Mouse (Mus musculus) neural tube, embryonic 14.5 days (tissue): ENCODE measurements around the gene Ppp2r1b. TPM values are rescaled to one million over a fixed set of nuclear protein-coding genes. Genes with fewer than 3 reads are reported as not detected.

Experiments
- ATAC-seq: fragments of 200-750 bp; cut with Nextera tagmentation; 2 replicates; pipeline ENCODE4 v1.8.0; 2017; ENCODE audit warnings: low read depth, mild to moderate bottlenecking, moderate TSS enrichment, moderate library complexity
- H3K27ac ChIP-seq: fragments of 300-500 bp; sonication (generic); 2 replicates; pipeline ENCODE4 v1.5.1; 2014; ENCODE audit warnings: low read depth, mild to moderate bottlenecking, control low read depth, low read length, moderate library complexity, mixed read lengths
- H3K27me3 ChIP-seq: fragments of 300-500 bp; sonication (generic); 2 replicates; pipeline ENCODE4 v1.6.1; 2014; ENCODE audit warnings: low read length; ENCODE audit not compliant: control insufficient read depth, insufficient read depth
- H3K36me3 ChIP-seq: fragments of 300-500 bp; sonication (generic); 2 replicates; pipeline ENCODE4 v1.6.1; 2014; ENCODE audit warnings: low read length, mixed read lengths; ENCODE audit not compliant: control insufficient read depth, insufficient read depth
- H3K4me1 ChIP-seq: fragments of 300-500 bp; sonication (generic); 2 replicates; pipeline ENCODE4 v1.6.1; 2014; ENCODE audit warnings: low read length; ENCODE audit not compliant: control insufficient read depth, insufficient read depth
- H3K4me2 ChIP-seq: fragments of 300-500 bp; sonication (generic); 2 replicates; pipeline ENCODE4 v1.6.1; 2014; ENCODE audit warnings: mild to moderate bottlenecking, low read depth, low read length, control low read depth
- H3K4me3 ChIP-seq: fragments of 300-500 bp; sonication (generic); 2 replicates; pipeline ENCODE4 v1.5.1; 2014; ENCODE audit warnings: low read depth, low read length, control low read depth, mixed read lengths
- H3K9ac ChIP-seq: fragments of 300-500 bp; sonication (generic); replicated peaks from 2 replicates; pipeline ENCODE4 v1.6.1; 2014; ENCODE audit warnings: low read depth, mild to moderate bottlenecking, control low read depth, low read length, mixed read lengths
- H3K9me3 ChIP-seq: fragments of 300-500 bp; sonication (generic); 2 replicates; pipeline ENCODE4 v1.6.1; 2016; ENCODE audit warnings: low read length; ENCODE audit not compliant: control insufficient read depth
- WGBS: fragments of 180-500 bp; shearing (Covaris S2); extraction: QIAGEN DNeasy Blood & Tissue Kit; methylation state at CpG from one replicate; pipeline ENCODE4 v1.1.7; 2014; 5-methylcytosine and 5-hydroxymethylcytosine counted together
- polyA plus RNA-seq: library from polyadenylated mRNA; unstranded; fragments of >200 nt; fragmentation: Nextera tagmentation; extraction: Ambion mirVana; gene quantifications from 2 replicates; pipeline ENCODE4 v1.2.1, GENCODE M21; 2014

Ppp2r1b gene
- polyA plus RNA-seq, 1 experiment from 2014 or later, result 44.1 TPM

DNA sequence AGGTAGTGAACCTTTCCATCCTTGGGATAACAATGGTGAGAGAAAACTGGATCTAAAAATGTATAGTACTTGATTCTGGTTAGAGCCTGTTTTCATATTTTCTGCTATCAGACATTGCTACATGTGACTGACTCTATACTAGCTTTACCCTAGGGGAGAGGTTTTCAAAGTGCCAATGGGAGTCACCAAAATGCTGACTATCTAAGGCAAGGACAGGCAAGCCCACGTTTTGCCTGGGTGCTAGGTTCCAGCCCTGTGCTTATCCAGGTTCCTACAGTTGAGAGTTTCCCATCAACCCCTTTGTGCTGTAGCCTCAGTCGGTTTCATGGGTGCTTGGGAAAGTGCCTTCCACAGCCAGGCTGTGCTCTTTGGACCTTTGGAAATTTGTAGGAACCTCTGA is 33.4 kb upstream of the Ppp2r1b start:
- no peak for ATAC-seq
- H3K4me3 ChIP-seq, result no peak overlapping the region
- H3K36me3 ChIP-seq, result peaks cover 27% of the 10 kb centered on the region
- H3K27ac ChIP-seq, result no peak overlapping the region
- H3K9ac ChIP-seq, result no peak overlapping the region
- H3K27me3 ChIP-seq, result no peaks in the 10 kb centered on the region
- no peaks in the 10 kb centered on the region for H3K9me3 ChIP-seq
- WGBS, result 70% methylated on average over 2 of the region's 2 CpGs
- no peak overlapping the region for H3K4me2 ChIP-seq
- no peaks in the 10 kb centered on the region for H3K4me1 ChIP-seq

DNA sequence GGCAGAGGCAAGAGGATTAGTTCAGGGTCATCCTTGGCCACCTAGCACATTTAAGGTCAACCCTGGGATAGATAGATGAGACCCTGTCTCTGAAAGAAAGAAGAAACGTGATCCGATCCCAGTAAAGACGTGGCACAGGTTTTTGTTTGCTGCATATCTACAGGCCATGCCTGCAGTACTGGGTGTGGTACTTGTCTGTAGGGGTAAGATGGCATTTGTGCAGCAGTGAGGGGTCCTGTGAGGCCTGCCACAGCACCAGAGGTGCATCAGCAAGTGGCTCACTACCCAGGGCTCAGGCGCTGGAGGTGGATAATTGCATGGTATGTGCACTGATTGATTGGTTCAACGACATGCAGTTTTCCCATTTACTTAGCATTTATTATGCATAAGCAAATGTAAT is 31.3 kb upstream of the Ppp2r1b start:
- H3K4me2 ChIP-seq, result no peak overlapping the region
- WGBS, result 95% methylated on average over 5 of the region's 5 CpGs
- no peak overlapping the region for H3K4me3 ChIP-seq
- H3K4me1 ChIP-seq, result no peaks in the 10 kb centered on the region
- peaks cover 16% of the 10 kb centered on the region for H3K36me3 ChIP-seq
- H3K9me3 ChIP-seq, result no peaks in the 10 kb centered on the region
- no peak overlapping the region for H3K27ac ChIP-seq
- no peak overlapping the region for H3K9ac ChIP-seq
- no peak for ATAC-seq
- H3K27me3 ChIP-seq, result no peaks in the 10 kb centered on the region

DNA sequence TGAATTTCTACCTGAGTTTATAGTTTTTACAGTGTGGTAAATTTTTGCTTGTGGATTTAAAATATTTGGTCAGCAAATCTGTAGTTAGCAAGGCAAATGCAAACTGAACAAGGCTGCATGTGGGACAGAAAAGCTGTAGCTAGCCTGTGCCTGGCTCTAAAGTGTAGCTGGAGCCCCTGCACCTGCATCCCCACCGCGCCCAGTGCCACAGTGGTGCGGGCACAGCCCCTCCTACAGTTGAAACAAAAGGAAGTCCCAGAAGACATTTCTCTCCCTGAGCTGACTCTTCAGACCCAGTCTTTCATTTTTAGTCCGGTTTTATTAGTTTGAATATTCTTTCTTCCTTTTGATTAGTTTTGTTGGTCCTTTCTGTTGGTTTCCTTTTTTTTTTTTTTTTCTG is 29.4 kb upstream of the Ppp2r1b start:
- Histone ChIP-seq H3K4me3 (no peak overlapping the region), H3K27ac (no peak overlapping the region), H3K36me3 (peaks cover 10% of the 10 kb centered on the region; the same call in 1 of the 2 replicates), H3K4me2 (no peak overlapping the region), H3K9me3 (no peaks in the 10 kb centered on the region), H3K4me1 (no peaks in the 10 kb centered on the region), H3K27me3 (no peaks in the 10 kb centered on the region), H3K9ac (no peak overlapping the region)
- 98% methylated on average over 4 of the region's 4 CpGs for WGBS
- no peak for ATAC-seq

GRCm38 (mm10) chr9:50816512-50816911 is 28.6 kb upstream of the Ppp2r1b start:
- 95% methylated on average over 1 of the region's 1 CpGs for WGBS
- no peak overlapping the region for H3K9ac ChIP-seq
- H3K36me3 ChIP-seq, result peaks cover 10% of the 10 kb centered on the region; the same call in 1 of the 2 replicates

GRCm38 (mm10) chr9:50818050-50818449 is 27.1 kb upstream of the Ppp2r1b start:
- Histone ChIP-seq H3K36me3 (peaks cover 12% of the 10 kb centered on the region), H3K9ac (no peak overlapping the region), H3K4me1 (no peaks in the 10 kb centered on the region), H3K9me3 (no peaks in the 10 kb centered on the region), H3K27me3 (no peaks in the 10 kb centered on the region), H3K27ac (no peak overlapping the region), H3K4me2 (no peak overlapping the region), H3K4me3 (no peak overlapping the region)
- 96% methylated on average over 6 of the region's 6 CpGs for WGBS
- no peak for ATAC-seq

More at GRCm38 (mm10) chr9:50816512-50816911, 28.6 kb upstream of the Ppp2r1b start:
- Histone ChIP-seq H3K4me2 (no peak overlapping the region), H3K4me1 (no peaks in the 10 kb centered on the region), H3K27me3 (no peaks in the 10 kb centered on the region), H3K9me3 (no peaks in the 10 kb centered on the region), H3K27ac (no peak overlapping the region), H3K4me3 (no peak overlapping the region)
- ATAC-seq, result no peak

DNA sequence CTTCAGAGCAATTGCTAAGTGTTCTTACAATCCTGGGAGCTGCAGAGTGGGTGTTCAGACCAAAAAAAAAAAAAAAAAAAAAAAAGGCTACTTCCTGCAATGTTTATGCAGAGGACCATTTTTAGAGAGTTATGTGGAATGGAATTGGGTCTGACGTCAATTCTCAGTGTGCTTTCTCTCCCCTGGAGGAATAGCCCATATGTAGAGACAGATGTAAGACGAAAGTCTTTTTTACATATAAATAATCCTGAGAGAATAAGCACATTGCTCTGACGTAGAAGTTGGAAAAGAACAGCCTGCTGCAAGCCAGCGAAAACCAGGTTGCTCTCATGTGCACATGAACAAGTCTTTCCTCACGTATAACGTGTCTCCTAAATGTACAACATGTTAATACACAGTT is 25.4 kb upstream of the Ppp2r1b start:
- no peak overlapping the region for H3K4me2 ChIP-seq
- no peak for ATAC-seq
- H3K4me1 ChIP-seq, result no peaks in the 10 kb centered on the region
- 89% methylated on average over 6 of the region's 6 CpGs for WGBS
- H3K27ac ChIP-seq, result no peak overlapping the region
- H3K36me3 ChIP-seq, result peaks cover 14% of the 10 kb centered on the region
- H3K27me3 ChIP-seq, result no peaks in the 10 kb centered on the region
- H3K9ac ChIP-seq, result no peak overlapping the region
- no peaks in the 10 kb centered on the region for H3K9me3 ChIP-seq
- no peak overlapping the region for H3K4me3 ChIP-seq

DNA sequence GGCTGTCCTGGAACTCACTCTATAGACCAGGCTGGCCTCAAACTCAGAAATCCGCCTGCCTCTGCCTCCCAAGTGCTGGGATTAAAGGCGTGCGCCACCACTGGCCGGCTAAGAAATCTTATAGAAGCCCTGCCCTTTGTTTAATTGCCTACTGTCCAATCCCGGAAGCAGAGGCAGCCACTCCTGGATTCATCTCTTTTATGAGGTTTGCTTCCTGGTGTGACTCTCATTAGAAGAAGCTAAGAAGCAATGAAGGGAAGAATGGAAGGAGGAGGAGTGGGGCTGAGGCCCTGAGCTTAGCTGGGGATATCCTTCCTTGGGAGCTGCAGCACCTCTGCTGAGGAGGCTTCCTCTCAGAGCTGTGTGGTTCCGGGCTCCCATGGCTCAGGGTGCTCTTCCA is 23.4 kb upstream of the Ppp2r1b start:
- Histone ChIP-seq H3K27me3 (no peaks in the 10 kb centered on the region), H3K9me3 (no peaks in the 10 kb centered on the region), H3K4me3 (no peak overlapping the region), H3K4me1 (no peaks in the 10 kb centered on the region), H3K27ac (no peak overlapping the region), H3K36me3 (peaks cover 14% of the 10 kb centered on the region), H3K9ac (no peak overlapping the region), H3K4me2 (no peak overlapping the region)
- WGBS, result 87% methylated on average over 6 of the region's 6 CpGs
- no peak for ATAC-seq

GRCm38 (mm10) chr9:50822216-50822615 is 22.9 kb upstream of the Ppp2r1b start:
- no peak for ATAC-seq
- no peaks in the 10 kb centered on the region for H3K9me3 ChIP-seq
- peaks cover 14% of the 10 kb centered on the region for H3K36me3 ChIP-seq
- no peak overlapping the region for H3K4me3 ChIP-seq
- H3K27me3 ChIP-seq, result no peaks in the 10 kb centered on the region
- H3K4me2 ChIP-seq, result no peak overlapping the region
- 96% methylated on average over 5 of the region's 5 CpGs for WGBS
- no peak overlapping the region for H3K27ac ChIP-seq
- no peak overlapping the region for H3K9ac ChIP-seq
- H3K4me1 ChIP-seq, result no peaks in the 10 kb centered on the region

DNA sequence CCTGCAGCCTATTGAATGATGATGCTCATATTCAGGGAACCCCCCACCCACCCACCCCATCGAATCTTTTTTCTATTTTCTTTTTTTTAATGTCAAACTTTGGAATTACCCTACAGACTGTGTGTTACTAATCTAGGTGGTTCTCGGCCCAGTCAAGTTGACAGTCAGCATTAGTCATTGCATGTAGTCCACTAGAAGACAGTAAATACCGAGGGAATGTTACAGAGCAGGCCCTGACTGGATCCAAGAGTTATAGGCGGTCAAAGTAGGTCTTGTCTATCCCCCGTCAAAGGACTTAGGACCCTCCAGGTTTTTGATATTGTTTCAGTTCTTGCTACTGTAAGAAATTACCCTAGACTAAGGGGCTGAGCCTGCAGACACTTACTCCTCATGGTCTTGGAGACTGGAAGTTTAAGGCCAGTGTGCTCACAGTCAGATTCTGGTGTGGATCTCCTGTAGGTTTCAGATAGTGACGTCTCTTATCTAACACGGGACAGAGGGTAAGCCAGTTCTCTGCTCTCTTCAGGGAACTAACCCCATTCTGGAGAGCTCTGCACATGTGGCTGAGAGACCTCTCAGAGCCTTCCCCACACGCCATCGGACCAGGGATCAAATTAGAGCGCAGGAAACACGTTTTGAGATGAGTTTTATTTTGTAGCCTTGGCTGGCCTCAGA is 21.2 kb upstream of the Ppp2r1b start:
- no peaks in the 10 kb centered on the region for H3K4me1 ChIP-seq
- no peak overlapping the region for H3K4me2 ChIP-seq
- 94% methylated on average over 11 of the region's 11 CpGs for WGBS
- no peak overlapping the region for H3K27ac ChIP-seq
- no peaks in the 10 kb centered on the region for H3K27me3 ChIP-seq
- no peaks in the 10 kb centered on the region for H3K9me3 ChIP-seq
- no peak overlapping the region for H3K9ac ChIP-seq
- H3K36me3 ChIP-seq, result peaks cover 7% of the 10 kb centered on the region
- H3K4me3 ChIP-seq, result no peak overlapping the region
- ATAC-seq, result no peak
